Mouse (Mus musculus) CD8-positive naive resting alpha-beta T cell, adult 57 days (primary cell): Measurements from ENCODE around the gene Gm8127. TPM values are rescaled to one million over a fixed set of nuclear protein-coding genes. Genes with fewer than 3 reads are reported as not detected.

Source experiments
- total RNA-seq: library from RNA; stranded (reverse); gene quantifications from one replicate; pipeline ENCODE4 v1.2.4, GENCODE M21; 2023

Gene Gm8127
- not detected for total RNA-seq

DNA sequence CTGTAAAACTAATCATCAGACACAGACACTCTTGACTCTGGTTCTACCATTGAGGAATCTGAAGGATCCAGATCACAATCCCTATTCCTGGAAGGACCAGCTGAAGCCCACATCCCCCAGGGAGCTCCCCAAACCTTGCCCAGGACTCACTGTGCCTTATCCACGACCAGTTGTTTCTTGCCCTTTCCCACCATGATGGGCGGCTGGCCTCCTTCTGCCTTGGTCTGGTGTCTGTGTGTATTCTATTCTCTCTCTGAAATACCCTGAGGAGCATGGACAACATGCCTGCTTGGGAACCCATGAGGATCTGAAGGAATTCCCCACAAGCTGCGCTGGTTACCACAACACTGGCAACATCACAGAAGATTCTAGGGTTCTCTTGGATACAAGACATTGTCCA is at the start of gene Gm8127:
Gene Gm8127, minus strand, starts transcription at position 330 of the 400 bp plus-strand sequence.

GRCm38 (mm10) chr14:43274986-43275511 is 18.6 kb downstream of the Gm8127 start, which contains the start of gene Gm9732:
Gene Gm9732 (plus strand): TSS chr14:43275036.

GRCm38 (mm10) chr14:43258349-43258748 is 35.3 kb downstream of the Gm8127 start, which contains the start of gene Gm8126:
Gene Gm8126 (plus strand): TSS chr14:43258649.

Other genes with a start within 250 kb of the Gm8127 start
- not detected for gene Gm8094, start 217.2 kb downstream of the Gm8127 start, total RNA-seq
- not detected for gene Gm8104, start 193.2 kb downstream of the Gm8127 start, total RNA-seq
- not detected for gene Gm7233, start 114.0 kb downstream of the Gm8127 start, total RNA-seq
- gene Gm8122, start 58.5 kb downstream of the Gm8127 start, total RNA-seq: not detected
- not detected for gene Gm8126, start 35.2 kb downstream of the Gm8127 start, total RNA-seq
- gene Gm9732, start 18.8 kb downstream of the Gm8127 start, total RNA-seq: not detected
- gene 1700001F09Rik, start 54.0 kb upstream of the Gm8127 start, total RNA-seq: not detected
- gene Gm8138, start 122.5 kb upstream of the Gm8127 start, total RNA-seq: not detected
- not detected for gene Gm5799, start 249.7 kb upstream of the Gm8127 start, total RNA-seq